Mouse (Mus musculus): ENCODE results near the gene Rasl10a. TPM values are rescaled to one million over a fixed set of nuclear protein-coding genes. Genes with fewer than 3 reads are reported as not detected.

The Rasl10a gene
- total and polyA plus RNA-seq, 2 experiments from 2014 or later = 2.3 to 5.3 TPM

DNA sequence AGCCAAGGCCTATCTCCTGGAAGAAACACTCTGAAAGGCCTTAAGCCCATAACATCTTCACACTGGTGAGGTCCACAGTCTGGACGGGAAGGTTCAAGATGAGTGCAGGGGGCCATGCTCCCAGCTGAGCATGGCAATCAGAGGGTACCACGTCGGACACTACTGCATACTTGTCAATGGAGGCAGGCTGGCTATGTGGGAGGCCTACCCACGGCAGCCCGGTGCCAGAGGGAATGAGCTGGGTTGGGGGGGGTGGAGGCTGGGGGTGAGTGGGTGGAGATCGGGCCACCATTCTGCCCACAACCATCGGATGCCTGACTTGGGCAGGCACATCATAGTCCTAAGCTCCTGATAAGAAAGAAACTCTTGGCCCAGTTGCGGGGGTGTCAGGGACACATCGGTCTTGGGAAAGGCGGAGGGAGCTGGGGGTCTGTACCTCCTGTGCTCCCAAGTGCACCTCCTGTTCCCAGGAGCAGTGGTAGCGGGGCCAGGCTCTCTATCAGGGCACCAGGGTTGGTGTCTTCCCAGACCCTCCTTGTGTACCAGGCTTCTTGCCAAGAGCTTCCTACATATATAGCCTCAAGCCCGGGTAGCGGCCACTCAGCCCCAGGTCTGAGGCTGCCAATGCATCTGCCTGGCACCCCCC is 5.1 kb downstream of the Rasl10a start:
- H3K9me3 ChIP-seq (ENCODE audit: low read length) = no peaks in the 10 kb centered on the region
- peak overlapping the region; percentile 93 for H3K4me2 ChIP-seq (ENCODE audit: low read depth)
- H3K36me3 ChIP-seq (ENCODE audit: insufficient read depth) = peaks cover 10% of the 10 kb centered on the region
- H3K4me1 ChIP-seq (ENCODE audit: insufficient read depth) = peaks cover 23% of the 10 kb centered on the region
- H3K9ac ChIP-seq = no peak overlapping the region
- H3K27ac ChIP-seq (ENCODE audit: low read depth, low read length) = no peak overlapping the region
- DNase-seq (no peak), ATAC-seq (no peak)
- 65% methylated on average over 13 of the region's 13 CpGs for WGBS
- no peak for TF ChIP-seq CTCF (IDR thresholded peaks at IDR 0.05; ENCODE audit: low read depth)
- peaks cover 38% of the 10 kb centered on the region for H3K27me3 ChIP-seq (ENCODE audit: insufficient read depth, low read length)
- no peak overlapping the region; the same call in 1 of the 2 replicates for H3K4me3 ChIP-seq (ENCODE audit: low read depth, low read length)

DNA sequence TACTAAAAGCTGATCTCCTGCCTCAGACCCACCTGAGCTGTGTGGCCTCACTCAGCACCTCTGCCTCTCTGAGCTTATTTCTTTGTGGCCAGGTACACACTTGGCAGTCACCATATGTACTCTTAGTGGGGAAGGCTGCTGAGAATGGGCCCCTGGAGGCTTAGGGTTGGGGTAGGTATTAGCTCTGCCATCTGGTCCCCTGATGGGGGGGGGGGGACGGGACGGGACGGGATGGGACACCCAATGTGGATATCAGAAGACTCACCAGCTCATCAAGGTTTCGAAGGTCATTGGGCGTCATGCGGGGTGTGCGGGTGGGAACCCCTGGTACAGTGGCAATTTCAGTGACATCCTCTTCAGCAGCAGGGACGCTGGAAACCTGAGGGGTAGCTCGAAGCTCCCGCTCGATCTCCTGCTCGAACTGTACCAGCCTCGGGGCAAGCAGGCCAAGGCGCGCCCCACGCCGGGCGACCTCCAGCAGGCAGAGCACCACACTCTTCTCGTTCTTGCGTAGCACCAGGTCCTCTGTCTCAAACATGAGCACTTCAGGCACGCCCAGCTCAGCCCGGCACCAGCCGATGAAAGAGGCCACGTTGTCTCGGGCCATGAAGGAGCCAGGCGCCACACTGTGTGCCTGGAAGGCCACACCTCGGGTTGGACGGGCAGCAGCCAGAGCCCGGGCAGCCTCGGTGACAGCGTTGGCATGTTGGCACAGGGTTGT is 5.8 kb downstream of the Rasl10a start:
- Histone ChIP-seq H3K4me2 (ENCODE audit: low read depth) (peak overlapping the region; percentile 93), H3K27me3 (ENCODE audit: insufficient read depth, low read length) (peaks cover 37% of the 10 kb centered on the region), H3K36me3 (ENCODE audit: insufficient read depth) (peaks cover 17% of the 10 kb centered on the region), H3K27ac (ENCODE audit: low read depth, low read length) (no peak overlapping the region), H3K4me1 (ENCODE audit: insufficient read depth) (peaks cover 23% of the 10 kb centered on the region), H3K4me3 (ENCODE audit: low read depth, low read length) (peak overlapping the region; percentile 68), H3K9me3 (ENCODE audit: low read length) (no peaks in the 10 kb centered on the region), H3K9ac (peak overlapping the region; percentile 66; the same call in 1 of the 2 replicates)
- TF ChIP-seq CTCF (IDR thresholded peaks at IDR 0.05; ENCODE audit: low read depth) = no peak
- ATAC-seq (no peak), DNase-seq (no peak)
- 62% methylated on average over 31 of the region's 31 CpGs for WGBS

DNA sequence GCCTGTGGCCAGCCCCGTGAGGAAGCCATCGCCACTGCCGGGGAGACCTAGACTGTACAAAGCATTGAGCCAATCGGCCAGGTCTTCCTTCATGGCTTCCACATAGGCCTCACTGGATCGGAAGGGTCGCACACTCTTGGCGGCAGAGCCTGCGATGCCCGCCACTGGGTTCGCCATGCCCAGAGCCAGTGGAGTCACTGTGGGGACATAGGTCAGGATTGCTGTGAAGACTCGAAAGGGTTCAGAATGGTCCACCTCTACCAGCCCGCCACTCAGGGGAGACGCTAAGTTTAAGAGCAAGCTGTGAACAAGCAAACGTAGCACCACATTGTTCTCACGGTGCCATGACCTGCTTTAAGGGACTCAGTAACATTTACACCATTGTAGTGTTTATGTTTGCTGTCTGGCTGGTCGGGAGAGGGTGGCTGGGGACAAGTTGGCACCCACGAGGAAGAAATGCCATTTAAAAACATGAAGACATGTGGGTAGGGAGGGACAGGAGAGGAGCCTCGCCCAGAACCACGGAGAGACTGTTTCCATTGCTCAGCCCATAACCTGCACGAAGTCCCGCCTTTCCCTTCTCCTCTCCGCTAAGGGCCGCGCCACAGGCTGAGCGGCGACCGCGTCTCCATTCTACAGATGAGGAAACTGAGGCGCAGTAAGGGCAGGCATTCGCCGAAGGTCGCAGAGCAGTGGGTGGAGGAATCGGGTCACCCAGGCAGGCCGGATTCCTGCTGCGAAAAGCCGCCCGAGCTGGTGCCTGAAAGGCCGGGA is 6.5 kb downstream of the Rasl10a start:
- peaks cover 23% of the 10 kb centered on the region for H3K4me1 ChIP-seq (ENCODE audit: insufficient read depth)
- DNase-seq = no peak
- H3K4me2 ChIP-seq (ENCODE audit: low read depth) = peak overlapping the region; percentile 93
- H3K27me3 ChIP-seq (ENCODE audit: insufficient read depth, low read length) = peaks cover 29% of the 10 kb centered on the region
- H3K36me3 ChIP-seq (ENCODE audit: insufficient read depth) = peaks cover 25% of the 10 kb centered on the region
- peak overlapping the region; percentile 66 for H3K9ac ChIP-seq
- ATAC-seq = no peak; the same call in 1 of the 2 replicates
- H3K27ac ChIP-seq (ENCODE audit: low read depth, low read length) = 0 out of 2 replicates have a peak overlapping the region, but pooled peaks have one; percentile 21
- 0 out of 2 replicates have a peak, but pooled peaks have one; percentile 1 for TF ChIP-seq CTCF (IDR thresholded peaks at IDR 0.05; ENCODE audit: low read depth)
- H3K4me3 ChIP-seq (ENCODE audit: low read depth, low read length) = peak overlapping the region; percentile 68
- WGBS = 13% methylated on average over 37 of the region's 38 CpGs
- H3K9me3 ChIP-seq (ENCODE audit: low read length) = no peaks in the 10 kb centered on the region

GRCm38 (mm10) chr11:5065056-5065821 is 7.3 kb downstream of the Rasl10a start, which contains the start of gene Gas2l1:
Gene Gas2l1, minus strand, starts transcription at chr11:5065327.
- peak within 1 kb of the TSS; percentile 66 for H3K9ac ChIP-seq
- H3K27ac ChIP-seq (ENCODE audit: low read depth, low read length) = 0 out of 2 replicates have a peak within 1 kb of the TSS, but pooled peaks have one; percentile 21
- TF ChIP-seq CTCF (IDR thresholded peaks at IDR 0.05; ENCODE audit: low read depth) = peak; percentile 77
- peak; percentile 91 for DNase-seq
- 3% methylated on average over 47 of the region's 50 CpGs for WGBS
- no peaks in the 10 kb centered on the region for H3K9me3 ChIP-seq (ENCODE audit: low read length)
- ATAC-seq = peak; percentile 88
- peaks cover 28% of the 10 kb centered on the region for H3K36me3 ChIP-seq (ENCODE audit: insufficient read depth)
- peak within 1 kb of the TSS; percentile 93 for H3K4me2 ChIP-seq (ENCODE audit: low read depth)
- peak within 1 kb of the TSS; percentile 68 for H3K4me3 ChIP-seq (ENCODE audit: low read depth, low read length)
- peaks cover 23% of the 10 kb centered on the region for H3K4me1 ChIP-seq (ENCODE audit: insufficient read depth)
- peaks cover 22% of the 10 kb centered on the region for H3K27me3 ChIP-seq (ENCODE audit: insufficient read depth, low read length)

DNA sequence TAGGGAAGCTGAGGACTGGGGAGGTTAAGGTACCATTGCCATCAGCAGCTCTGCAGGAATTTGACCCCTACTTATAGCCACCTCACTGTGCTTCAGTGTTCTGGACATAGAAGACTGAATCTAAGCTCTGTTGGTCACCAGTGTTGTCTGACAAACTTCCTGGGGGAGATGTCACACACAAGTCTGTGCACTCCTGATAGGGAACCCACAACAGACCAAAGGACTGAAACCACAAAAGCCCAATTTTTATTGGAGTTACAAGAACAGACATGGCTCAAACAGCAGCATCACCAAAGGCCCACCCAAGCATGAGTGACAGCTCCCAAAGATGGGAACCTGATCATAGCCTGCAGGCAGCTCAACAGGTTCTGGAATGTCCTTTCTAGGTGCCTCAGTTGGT is 9.1 kb downstream of the Rasl10a start:
- Histone ChIP-seq H3K9ac (no peak overlapping the region), H3K4me1 (ENCODE audit: insufficient read depth) (peaks cover 13% of the 10 kb centered on the region), H3K4me3 (ENCODE audit: low read depth, low read length) (no peak overlapping the region), H3K36me3 (ENCODE audit: insufficient read depth) (peaks cover 38% of the 10 kb centered on the region), H3K27me3 (ENCODE audit: insufficient read depth, low read length) (peaks cover 6% of the 10 kb centered on the region; the same call in 1 of the 2 replicates), H3K27ac (ENCODE audit: low read depth, low read length) (no peak overlapping the region), H3K4me2 (ENCODE audit: low read depth) (no peak overlapping the region), H3K9me3 (ENCODE audit: low read length) (no peaks in the 10 kb centered on the region)
- ATAC-seq (no peak), DNase-seq (no peak)
- TF ChIP-seq CTCF (IDR thresholded peaks at IDR 0.05; ENCODE audit: low read depth) = no peak
